Mouse (Mus musculus) cerebellum, adult 2 months (tissue): Measurements from ENCODE around the gene Cpeb2.

Source experiments
- CTCF ChIP-seq: fragments of 200-500 bp; IDR thresholded peaks from 2 replicates; pipeline ENCODE4 v1.5.1; 2011; ENCODE audit warnings: low read depth, mild to moderate bottlenecking, control low read depth, low read length, moderate library complexity, borderline replicate concordance; ENCODE audit not compliant: insufficient read depth
- POLR2A ChIP-seq: fragments of 200-500 bp; IDR thresholded peaks from 2 replicates; pipeline ENCODE4 v1.6.1; 2011; ENCODE audit warnings: low read length, control low read depth, borderline replicate concordance; ENCODE audit not compliant: insufficient read depth

GRCm38 (mm10) chr5:43289752-43290446 is 56.9 kb downstream of the Cpeb2 start:
- TF ChIP-seq CTCF (no peak), POLR2A (no peak)
